8 mouse cellular contexts compared by ENCODE assay signal in genomic region chr19:8518273-8518672, GRCm38 (mm10).
A peak's percentile ranks its signal among the peaks of the same experiment; 100 is the strongest.
DNase-seq lines count a peak whose midpoint lies in the region; ATAC-seq lines count a peak whose summit lies in the region.

No protein-coding gene starts in this region.

- no peaks in the 10 kb centered on the region for H3K36me3 ChIP-seq in kidney, embryonic 16.5 days (ENCODE audit: insufficient read depth, low read length)
- no peaks in the 10 kb centered on the region for H3K36me3 ChIP-seq in heart, embryonic 15.5 days
- no peaks in the 10 kb centered on the region for H3K36me3 ChIP-seq in forebrain, embryonic 12.5 days (replicated peaks)

- no peak overlapping the region for H3K4me2 ChIP-seq in kidney, embryonic 16.5 days (replicated peaks; ENCODE audit: low read depth, low read length)
- H3K4me2 ChIP-seq in heart, embryonic 15.5 days = peak overlapping the region; percentile 54
- no peak overlapping the region for H3K4me2 ChIP-seq in forebrain, embryonic 12.5 days

- DNase-seq in kidney, adult 11 months = peak; percentile 10
- DNase-seq in adrenal gland, adult 8-10 months = peak; percentile 35
- peak; percentile 62 to 69 for DNase-seq in lung, adult 18-20 months
- peak; percentile 43 to 68 for DNase-seq in spleen, postnatal 4 days (ENCODE audit: low spot score in 2 of 2)
- no peak for DNase-seq in cerebellum, postnatal 25 days

- H3K27me3 ChIP-seq in kidney, embryonic 16.5 days (ENCODE audit: insufficient read depth, low read length) = no peaks in the 10 kb centered on the region
- H3K27me3 ChIP-seq in heart, embryonic 15.5 days = no peaks in the 10 kb centered on the region
- no peaks in the 10 kb centered on the region for H3K27me3 ChIP-seq in forebrain, embryonic 12.5 days

- no peak overlapping the region for H3K9ac ChIP-seq in kidney, embryonic 16.5 days (replicated peaks; ENCODE audit: low read length)
- H3K9ac ChIP-seq in heart, embryonic 15.5 days = 0 out of 2 replicates have a peak overlapping the region, but pooled peaks have one; percentile 31
- H3K9ac ChIP-seq in forebrain, embryonic 12.5 days = no peak overlapping the region

- no peak overlapping the region for H3K27ac ChIP-seq in kidney, embryonic 16.5 days (ENCODE audit: low read length)
- H3K27ac ChIP-seq in heart, embryonic 15.5 days = peak overlapping the region; percentile 56
- H3K27ac ChIP-seq in forebrain, embryonic 12.5 days = no peak overlapping the region

- 87% methylated on average over 11 of the region's 11 CpGs for WGBS in kidney, embryonic 16.5 days
- 41% methylated on average over 11 of the region's 11 CpGs for WGBS in heart, embryonic 15.5 days
- WGBS in forebrain, embryonic 12.5 days = 93% methylated on average over 11 of the region's 11 CpGs

- H3K4me3 ChIP-seq in kidney, embryonic 16.5 days (ENCODE audit: low read length) = no peak overlapping the region
- H3K4me3 ChIP-seq in heart, embryonic 15.5 days = peak overlapping the region; percentile 47
- no peak overlapping the region for H3K4me3 ChIP-seq in forebrain, embryonic 12.5 days (replicated peaks)

- H3K4me1 ChIP-seq in kidney, embryonic 16.5 days (ENCODE audit: insufficient read depth, low read length) = no peaks in the 10 kb centered on the region
- H3K4me1 ChIP-seq in heart, embryonic 15.5 days (replicated peaks) = no peaks in the 10 kb centered on the region
- H3K4me1 ChIP-seq in forebrain, embryonic 12.5 days = no peaks in the 10 kb centered on the region

- no peaks in the 10 kb centered on the region for H3K9me3 ChIP-seq in kidney, embryonic 16.5 days (ENCODE audit: low read length)
- no peaks in the 10 kb centered on the region; the same call in 1 of the 2 replicates for H3K9me3 ChIP-seq in heart, embryonic 15.5 days (replicated peaks)
- H3K9me3 ChIP-seq in forebrain, embryonic 12.5 days = no peaks in the 10 kb centered on the region

- ATAC-seq in kidney, embryonic 16.5 days (ENCODE audit: low FRiP score, low TSS enrichment) = no peak
- ATAC-seq in heart, embryonic 15.5 days (replicated peaks; ENCODE audit: insufficient number of reproducible peaks, insufficient read depth, low FRiP score, low read depth) = no peak
- ATAC-seq in forebrain, embryonic 12.5 days (ENCODE audit: low FRiP score) = no peak

Comparison
In these comparisons a context has a peak if more than half of its experiments do, and no peak if none do; other contexts are left out.
1. DNase-seq: peak in kidney, adult 11 months (single experiment), adrenal gland, adult 8-10 months (single experiment), lung, adult 18-20 months (2 of 2) and spleen, postnatal 4 days (2 of 2); none in cerebellum, postnatal 25 days (0 of 2).